Mouse (Mus musculus): Measurements from ENCODE around the gene Mosmo.

Mosmo gene

GRCm38 (mm10) chr7:120754671-120755070 lies 77.3 kb downstream of the Mosmo start:
- in situ Hi-C loops (cut with MboI, MseI), result loop anchor here (5.0 kb wide), 1 partner anchor 82 kb away; the partner anchor contains the start of gene Pdzd9

GRCm38 (mm10) chr7:120767369-120767768 lies 90.0 kb downstream of the Mosmo start:
- in situ Hi-C loops (cut with MboI, MseI), result no loop called here

- in situ Hi-C loops (cut with MboI, MseI), result no loop called here
These were observed 94.0 kb downstream of the Mosmo start for GRCm38 (mm10) chr7:120771389-120771788.

GRCm38 (mm10) chr7:120778012-120778411 lies 100.6 kb downstream of the Mosmo start:
- in situ Hi-C loops (cut with MboI, MseI), result no loop called here

Data from T-helper 2 cell (primary cell).